Mouse (Mus musculus) heart, adult 2 months (tissue): Measurements from ENCODE around the gene Mcm2.

ENCODE experiments used
- EP300 ChIP-seq: fragments of 200-500 bp; IDR thresholded peaks from 2 replicates; pipeline ENCODE4 v1.6.1; 2011; ENCODE audit warnings: low read depth, low read length, control low read depth; ENCODE audit not compliant: insufficient read depth
- POLR2A ChIP-seq: fragments of 200-500 bp; IDR thresholded peaks from 2 replicates; pipeline ENCODE4 v1.6.1; 2011; ENCODE audit warnings: mild to moderate bottlenecking, low read depth, low read length, control low read depth; ENCODE audit not compliant: insufficient read depth

DNA sequence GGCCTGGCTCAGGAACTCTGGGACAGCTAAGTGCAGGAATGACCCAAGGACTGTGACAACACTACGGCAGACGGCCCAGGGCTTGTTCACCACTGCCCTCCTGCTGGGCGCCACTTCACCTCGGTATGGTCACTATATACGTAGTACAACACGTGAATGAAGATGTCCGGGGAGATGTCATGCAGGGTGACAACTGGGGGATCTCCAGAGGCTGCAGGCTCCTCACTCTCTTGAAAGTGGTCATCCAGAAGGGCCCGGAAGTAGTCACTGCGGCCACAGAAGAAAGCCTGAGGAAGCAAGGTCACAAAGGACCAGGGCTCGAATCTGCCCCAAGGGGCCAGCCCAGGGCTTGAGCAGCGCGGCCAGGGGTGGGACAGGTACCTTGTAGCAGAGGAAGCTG lies 60.6 kb downstream of the Mcm2 start:
- no peak for TF ChIP-seq EP300
- TF ChIP-seq POLR2A = no peak
